Mouse (Mus musculus) lung, postnatal 0 days (tissue): ENCODE data around the gene Usp48. TPM values are rescaled to one million over a fixed set of nuclear protein-coding genes. Genes with fewer than 3 reads are reported as not detected.
A peak's percentile ranks its signal among the peaks of the same experiment; 100 is the strongest.

ENCODE experiments used
- ATAC-seq: fragments of 200-750 bp; cut with Nextera tagmentation; 2 replicates; pipeline ENCODE4 v1.8.0; 2017; ENCODE audit warnings: moderate library complexity
- DNase-seq: peaks from one replicate; pipeline ENCODE4 v3.0.0-alpha.2; 2016; ENCODE audit warnings: low spot score
- H3K27ac ChIP-seq: fragments of 300-500 bp; sonication (generic); 2 replicates; pipeline ENCODE4 v1.5.1; 2014; ENCODE audit warnings: antibody characterized with exemption, mild to moderate bottlenecking, low read length, mixed read lengths
- H3K27me3 ChIP-seq: fragments of 300-500 bp; sonication (generic); replicated peaks from 2 replicates; pipeline ENCODE4 v1.6.1; 2014; ENCODE audit warnings: low read length, mixed read lengths; ENCODE audit not compliant: insufficient read depth
- H3K36me3 ChIP-seq: fragments of 300-500 bp; sonication (generic); 2 replicates; pipeline ENCODE4 v1.6.1; 2014; ENCODE audit warnings: low read length, mixed read lengths; ENCODE audit not compliant: insufficient read depth
- H3K4me1 ChIP-seq: fragments of 300-500 bp; sonication (generic); 2 replicates; pipeline ENCODE4 v1.6.1; 2014; ENCODE audit warnings: antibody characterized with exemption, low read depth, low read length, mixed read lengths; ENCODE audit not compliant: insufficient read depth
- H3K4me2 ChIP-seq: fragments of 300-500 bp; sonication (generic); replicated peaks from 2 replicates; pipeline ENCODE4 v1.6.1; 2014; ENCODE audit warnings: low read depth, mild to moderate bottlenecking, low read length, moderate library complexity, mixed read lengths
- H3K4me3 ChIP-seq: fragments of 300-500 bp; sonication (generic); 2 replicates; pipeline ENCODE4 v1.5.1; 2014; ENCODE audit warnings: low read depth, low read length
- H3K9ac ChIP-seq: fragments of 300-500 bp; sonication (generic); replicated peaks from 2 replicates; pipeline ENCODE4 v1.6.1; 2014; ENCODE audit warnings: low read depth, mild to moderate bottlenecking
- H3K9me3 ChIP-seq: fragments of 300-500 bp; sonication (generic); 2 replicates; pipeline ENCODE4 v1.6.1; 2016; ENCODE audit warnings: low read length, mixed read lengths
- CTCF ChIP-seq: IDR thresholded peaks from 2 replicates; pipeline ENCODE4 v1.5.1; 2016; ENCODE audit warnings: antibody characterized with exemption, mild to moderate bottlenecking
- EP300 ChIP-seq: IDR thresholded peaks from 2 replicates; pipeline ENCODE4 v1.6.1; 2016; ENCODE audit warnings: antibody characterized with exemption, mild to moderate bottlenecking, control low read depth
- WGBS: fragments of 180-500 bp; shearing (Covaris S2); extraction: QIAGEN DNeasy Blood & Tissue Kit; methylation state at CpG from one replicate; pipeline ENCODE4 v1.1.7; 2014; 5-methylcytosine and 5-hydroxymethylcytosine counted together
- polyA plus RNA-seq: library from polyadenylated mRNA; unstranded; fragments of >200 nt; fragmentation: Nextera tagmentation; extraction: Ambion mirVana; gene quantifications from 2 replicates; pipeline ENCODE4 v1.2.1, GENCODE M21; 2015

Gene Usp48
- polyA plus RNA-seq, result 30.9 and 35.9 TPM in 2 replicates

- peak; percentile 99 for DNase-seq
- no peaks in the 10 kb centered on the region for H3K9me3 ChIP-seq
- WGBS, result under 1% methylated on average over 87 of the region's 92 CpGs
- no peaks in the 10 kb centered on the region for H3K27me3 ChIP-seq
- no peak for TF ChIP-seq CTCF
- peak; percentile 53; the same call in 1 of the 2 replicates for TF ChIP-seq EP300
- peak within 1 kb of the TSS; percentile 79 for H3K9ac ChIP-seq
- peak within 1 kb of the TSS; percentile 70 for H3K4me2 ChIP-seq
- H3K36me3 ChIP-seq, result no peaks in the 10 kb centered on the region
- H3K4me3 ChIP-seq, result peak within 1 kb of the TSS; percentile 86
- ATAC-seq, result peak; percentile 96
- peak within 1 kb of the TSS; percentile 99 for H3K27ac ChIP-seq
- H3K4me1 ChIP-seq, result peaks cover 4% of the 10 kb centered on the region; the same call in 1 of the 2 replicates
These were observed at the start of gene Usp48 for GRCm38 (mm10) chr4:137593601-137594495. Gene Usp48, plus strand, starts transcription at chr4:137593755.

GRCm38 (mm10) chr4:137545568-137545967 is 48.0 kb upstream of the Usp48 start:
- Histone ChIP-seq H3K27me3 (no peaks in the 10 kb centered on the region), H3K4me2 (no peak overlapping the region), H3K4me3 (no peak overlapping the region), H3K36me3 (peaks cover 51% of the 10 kb centered on the region), H3K27ac (no peak overlapping the region), H3K9me3 (no peaks in the 10 kb centered on the region), H3K9ac (no peak overlapping the region), H3K4me1 (no peaks in the 10 kb centered on the region)
- DNase-seq (no peak), ATAC-seq (no peak)
- TF ChIP-seq EP300, result no peak
- 95% methylated on average over 9 of the region's 9 CpGs for WGBS

GRCm38 (mm10) chr4:137546003-137546525 is 47.5 kb upstream of the Usp48 start:
- Histone ChIP-seq H3K27me3 (no peaks in the 10 kb centered on the region), H3K27ac (no peak overlapping the region), H3K4me1 (no peaks in the 10 kb centered on the region), H3K36me3 (peaks cover 51% of the 10 kb centered on the region), H3K4me2 (no peak overlapping the region), H3K4me3 (no peak overlapping the region), H3K9me3 (no peaks in the 10 kb centered on the region), H3K9ac (no peak overlapping the region)
- ATAC-seq (no peak), DNase-seq (peak; percentile 39)
- peak; percentile 79 for TF ChIP-seq CTCF
- TF ChIP-seq EP300, result no peak
- WGBS, result 85% methylated on average over 5 of the region's 5 CpGs

- ATAC-seq (no peak), DNase-seq (no peak)
- 90% methylated on average over 17 of the region's 17 CpGs for WGBS
- H3K27ac ChIP-seq, result no peak overlapping the region
- no peaks in the 10 kb centered on the region for H3K27me3 ChIP-seq
- no peaks in the 10 kb centered on the region for H3K4me1 ChIP-seq
- H3K4me2 ChIP-seq, result no peak overlapping the region
- H3K36me3 ChIP-seq, result peaks cover 49% of the 10 kb centered on the region
- no peaks in the 10 kb centered on the region for H3K9me3 ChIP-seq
- no peak overlapping the region for H3K4me3 ChIP-seq
- no peak overlapping the region for H3K9ac ChIP-seq
- TF ChIP-seq EP300 (no peak), CTCF (no peak)
These were observed 40.1 kb upstream of the Usp48 start for GRCm38 (mm10) chr4:137553466-137553865.

- DNase-seq (no peak), ATAC-seq (no peak)
- no peak overlapping the region for H3K4me3 ChIP-seq
- H3K9ac ChIP-seq, result no peak overlapping the region
- WGBS, result 88% methylated on average over 14 of the region's 16 CpGs
- TF ChIP-seq EP300 (no peak), CTCF (no peak)
- no peak overlapping the region for H3K4me2 ChIP-seq
- H3K4me1 ChIP-seq, result no peaks in the 10 kb centered on the region
- no peak overlapping the region for H3K27ac ChIP-seq
- H3K27me3 ChIP-seq, result no peaks in the 10 kb centered on the region
- H3K36me3 ChIP-seq, result peaks cover 35% of the 10 kb centered on the region
- no peaks in the 10 kb centered on the region for H3K9me3 ChIP-seq
These were observed 36.8 kb upstream of the Usp48 start for GRCm38 (mm10) chr4:137556673-137557210.

GRCm38 (mm10) chr4:137569873-137570272 is 23.7 kb upstream of the Usp48 start:
- no peak overlapping the region for H3K27ac ChIP-seq
- H3K4me3 ChIP-seq, result no peak overlapping the region
- no peaks in the 10 kb centered on the region for H3K4me1 ChIP-seq
- no peak overlapping the region for H3K4me2 ChIP-seq
- TF ChIP-seq EP300, result no peak
- TF ChIP-seq CTCF, result no peak
- peaks cover 9% of the 10 kb centered on the region; the same call in 1 of the 2 replicates for H3K36me3 ChIP-seq
- no peaks in the 10 kb centered on the region for H3K27me3 ChIP-seq
- WGBS, result 65% methylated on average over 9 of the region's 9 CpGs
- DNase-seq (no peak), ATAC-seq (no peak)
- H3K9ac ChIP-seq, result no peak overlapping the region
- H3K9me3 ChIP-seq, result no peaks in the 10 kb centered on the region
